Mouse (Mus musculus) limb, embryonic 14.5 days (tissue): ENCODE data around the gene Mypn. TPM values are rescaled to one million over a fixed set of nuclear protein-coding genes. Genes with fewer than 3 reads are reported as not detected.
A peak's percentile ranks its signal among the peaks of the same experiment; 100 is the strongest.

Experiments used
- ATAC-seq: fragments of 200-750 bp; cut with Nextera tagmentation; 2 replicates; pipeline ENCODE4 v1.8.0; 2017; ENCODE audit warnings: low read depth, moderate number of reproducible peaks, moderate TSS enrichment; ENCODE audit not compliant: low FRiP score
- DNase-seq: peaks from one replicate; pipeline ENCODE4 v3.0.0-alpha.2; 2015; ENCODE audit warnings: low spot score
- H3K27ac ChIP-seq: fragments of 300-500 bp; sonication (generic); replicated peaks from 2 replicates; pipeline ENCODE4 v1.5.1; 2014; ENCODE audit warnings: low read depth, mild to moderate bottlenecking, low read length, moderate library complexity, mixed read lengths
- H3K27me3 ChIP-seq: fragments of 300-500 bp; sonication (generic); 2 replicates; pipeline ENCODE4 v1.6.1; 2014; ENCODE audit warnings: low read length, mixed read lengths; ENCODE audit not compliant: control insufficient read depth, insufficient read depth
- H3K36me3 ChIP-seq: fragments of 300-500 bp; sonication (generic); 2 replicates; pipeline ENCODE4 v1.6.1; 2014; ENCODE audit warnings: mild to moderate bottlenecking, low read length, moderate library complexity, mixed read lengths; ENCODE audit not compliant: control insufficient read depth, insufficient read depth
- H3K4me1 ChIP-seq: fragments of 300-500 bp; sonication (generic); 2 replicates; pipeline ENCODE4 v1.6.1; 2014; ENCODE audit warnings: antibody characterized with exemption, low read length, mixed read lengths; ENCODE audit not compliant: control insufficient read depth, insufficient read depth
- H3K4me2 ChIP-seq: fragments of 300-500 bp; sonication (generic); replicated peaks from 2 replicates; pipeline ENCODE4 v1.6.1; 2014; ENCODE audit warnings: low read depth, mild to moderate bottlenecking, low read length, moderate library complexity; ENCODE audit not compliant: severe bottlenecking
- H3K4me3 ChIP-seq: fragments of 300-500 bp; sonication (generic); replicated peaks from 2 replicates; pipeline ENCODE4 v1.5.1; 2014; ENCODE audit warnings: low read length
- H3K9ac ChIP-seq: fragments of 300-500 bp; sonication (generic); 2 replicates; pipeline ENCODE4 v1.6.1; 2014; ENCODE audit warnings: mild to moderate bottlenecking, low read depth, low read length, moderate library complexity; ENCODE audit not compliant: severe bottlenecking
- H3K9me3 ChIP-seq: fragments of 300-500 bp; sonication (generic); 2 replicates; pipeline ENCODE4 v1.6.1; 2016; ENCODE audit warnings: low read length; ENCODE audit not compliant: control insufficient read depth
- POLR2A ChIP-seq: fragments of 200-500 bp; IDR thresholded peaks from 2 replicates; pipeline ENCODE4 v1.8.0; 2012; ENCODE audit warnings: inconsistent platforms, mild to moderate bottlenecking, moderate library complexity, borderline replicate concordance; ENCODE audit not compliant: insufficient read depth, insufficient read length; ENCODE audit errors: extremely low read depth
- WGBS: fragments of 180-500 bp; shearing (Covaris S2); extraction: QIAGEN DNeasy Blood & Tissue Kit; methylation state at CpG from one replicate; pipeline ENCODE4 v1.1.7; 2014; 5-methylcytosine and 5-hydroxymethylcytosine counted together
- polyA plus RNA-seq, 2 experiments: library from polyadenylated mRNA; depleted of rRNA in 1 of 2; stranded (reverse) in 1 of 2; unstranded in 1 of 2; fragments of >200 nt; fragmentation: Nextera tagmentation in 1 of 2; extraction: Ambion mirVana in 1 of 2; gene quantifications; 2 replicates each; pipeline versions ENCODE4 v1.2.1 to v1.2.3; 2012 to 2014

Mypn gene
- polyA plus RNA-seq, 2 experiments, result 4.8 to 5.4 TPM

GRCm38 (mm10) chr10:63153563-63153962 lies 50.2 kb downstream of the Mypn start:
- H3K4me3 ChIP-seq, result no peak overlapping the region
- no peak for ATAC-seq
- no peaks in the 10 kb centered on the region for H3K36me3 ChIP-seq
- no peaks in the 10 kb centered on the region for H3K27me3 ChIP-seq
- peak; percentile 71 for DNase-seq
- no peak for TF ChIP-seq POLR2A
- no peak overlapping the region for H3K27ac ChIP-seq
- no peaks in the 10 kb centered on the region for H3K9me3 ChIP-seq
- no peak overlapping the region for H3K4me2 ChIP-seq
- H3K4me1 ChIP-seq, result no peaks in the 10 kb centered on the region
- no peak overlapping the region for H3K9ac ChIP-seq
- 41% methylated on average over 3 of the region's 3 CpGs for whole genome bisulfite sequencing

GRCm38 (mm10) chr10:63152358-63152757 lies 51.4 kb downstream of the Mypn start:
- ATAC-seq (no peak), DNase-seq (no peak)
- H3K27ac ChIP-seq, result no peak overlapping the region
- no peaks in the 10 kb centered on the region for H3K27me3 ChIP-seq
- no peak overlapping the region for H3K9ac ChIP-seq
- H3K4me3 ChIP-seq, result no peak overlapping the region
- H3K9me3 ChIP-seq, result no peaks in the 10 kb centered on the region
- no peak for TF ChIP-seq POLR2A
- no peak overlapping the region for H3K4me2 ChIP-seq
- no peaks in the 10 kb centered on the region for H3K36me3 ChIP-seq
- no peaks in the 10 kb centered on the region for H3K4me1 ChIP-seq

GRCm38 (mm10) chr10:63142660-63143059 lies 61.1 kb downstream of the Mypn start:
- Histone ChIP-seq H3K36me3 (no peaks in the 10 kb centered on the region), H3K9ac (no peak overlapping the region), H3K9me3 (no peaks in the 10 kb centered on the region), H3K4me3 (no peak overlapping the region), H3K4me2 (no peak overlapping the region), H3K27me3 (no peaks in the 10 kb centered on the region), H3K4me1 (no peaks in the 10 kb centered on the region), H3K27ac (no peak overlapping the region)
- WGBS, result 84% methylated on average over 13 of the region's 13 CpGs
- no peak for ATAC-seq
- no peak for TF ChIP-seq POLR2A
- no peak for DNase-seq

- H3K27ac ChIP-seq, result no peak overlapping the region
- no peak overlapping the region for H3K9ac ChIP-seq
- H3K36me3 ChIP-seq, result no peaks in the 10 kb centered on the region
- no peak overlapping the region for H3K4me2 ChIP-seq
- H3K9me3 ChIP-seq, result no peaks in the 10 kb centered on the region
- WGBS, result 74% methylated on average over 6 of the region's 6 CpGs
- ATAC-seq, result no peak
- TF ChIP-seq POLR2A, result no peak
- no peak overlapping the region for H3K4me3 ChIP-seq
- H3K27me3 ChIP-seq, result no peaks in the 10 kb centered on the region
- no peak for DNase-seq
- no peaks in the 10 kb centered on the region for H3K4me1 ChIP-seq
These were observed 67.3 kb downstream of the Mypn start for GRCm38 (mm10) chr10:63136436-63136835.

GRCm38 (mm10) chr10:63135680-63136079 lies 68.1 kb downstream of the Mypn start:
- Histone ChIP-seq H3K9me3 (no peaks in the 10 kb centered on the region), H3K4me2 (no peak overlapping the region), H3K4me1 (no peaks in the 10 kb centered on the region), H3K9ac (no peak overlapping the region), H3K27me3 (no peaks in the 10 kb centered on the region), H3K4me3 (no peak overlapping the region), H3K36me3 (no peaks in the 10 kb centered on the region), H3K27ac (no peak overlapping the region)
- 57% methylated on average over 12 of the region's 12 CpGs for WGBS
- DNase-seq (no peak), ATAC-seq (no peak)
- no peak for TF ChIP-seq POLR2A

GRCm38 (mm10) chr10:63133326-63133725 lies 70.4 kb downstream of the Mypn start:
- 90% methylated on average over 4 of the region's 4 CpGs for WGBS
- ATAC-seq, result no peak

More at GRCm38 (mm10) chr10:63133326-63133725, 70.4 kb downstream of the Mypn start:
- TF ChIP-seq POLR2A, result no peak
- Histone ChIP-seq H3K36me3 (no peaks in the 10 kb centered on the region), H3K27me3 (no peaks in the 10 kb centered on the region), H3K27ac (no peak overlapping the region), H3K4me1 (no peaks in the 10 kb centered on the region), H3K4me3 (no peak overlapping the region), H3K4me2 (no peak overlapping the region), H3K9me3 (no peaks in the 10 kb centered on the region), H3K9ac (no peak overlapping the region)
- DNase-seq, result no peak
